Mouse (Mus musculus): ENCODE data around the gene Tnfrsf21.

Tnfrsf21 gene

DNA sequence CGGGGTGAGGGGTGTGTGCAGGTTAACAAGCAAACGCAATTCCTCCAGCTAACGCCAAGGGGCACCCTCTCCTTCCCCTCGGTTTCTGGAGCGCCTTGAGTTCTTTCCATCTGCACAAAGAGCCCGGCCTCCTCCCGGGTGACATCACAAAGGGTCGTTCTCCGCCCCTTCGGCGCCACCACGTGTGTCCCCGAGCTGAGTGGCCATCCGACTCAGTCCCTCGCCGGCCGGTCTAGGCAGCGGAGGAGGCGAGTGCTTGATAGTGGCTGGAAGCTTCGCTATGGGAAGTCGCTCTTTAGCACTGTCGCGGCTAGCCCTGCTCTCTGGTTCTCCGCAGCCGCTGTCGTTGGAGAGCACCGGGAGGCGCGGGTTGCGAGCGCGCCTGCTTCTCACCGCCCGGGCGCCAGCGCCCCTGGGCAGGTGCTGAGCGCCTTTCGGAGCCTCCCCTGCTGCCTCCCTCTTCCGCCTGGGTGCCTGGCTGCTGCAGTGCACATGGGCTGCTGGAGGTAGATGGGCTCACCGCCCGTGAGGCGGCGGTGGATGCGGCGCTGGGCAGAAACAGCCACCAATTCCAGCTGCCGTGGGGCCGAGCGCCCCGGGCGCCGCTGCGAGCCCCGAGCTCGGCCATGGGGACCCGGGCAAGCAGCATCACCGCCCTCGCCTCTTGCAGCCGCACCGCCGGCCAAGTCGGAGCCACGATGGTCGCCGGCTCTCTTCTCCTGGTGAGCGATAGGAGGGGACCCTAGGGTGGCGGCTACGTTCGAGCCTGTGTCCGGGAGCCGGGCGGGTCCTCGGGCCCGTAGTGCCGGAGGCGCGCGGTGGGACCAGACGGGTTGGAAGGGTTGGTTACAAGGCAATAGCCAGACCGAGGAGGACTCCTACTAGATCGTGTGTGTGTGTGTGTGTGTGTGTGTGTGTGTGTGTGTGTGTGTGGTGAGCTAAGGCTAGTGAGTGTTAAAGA lies at the start of gene Tnfrsf21:
Tnfrsf21 (plus strand) TSS at position 185 of the 961 bp plus-strand sequence.
- in situ Hi-C loops (cut with MboI; ENCODE audit: low sequenced_read_pairs), result no loop called here

DNA sequence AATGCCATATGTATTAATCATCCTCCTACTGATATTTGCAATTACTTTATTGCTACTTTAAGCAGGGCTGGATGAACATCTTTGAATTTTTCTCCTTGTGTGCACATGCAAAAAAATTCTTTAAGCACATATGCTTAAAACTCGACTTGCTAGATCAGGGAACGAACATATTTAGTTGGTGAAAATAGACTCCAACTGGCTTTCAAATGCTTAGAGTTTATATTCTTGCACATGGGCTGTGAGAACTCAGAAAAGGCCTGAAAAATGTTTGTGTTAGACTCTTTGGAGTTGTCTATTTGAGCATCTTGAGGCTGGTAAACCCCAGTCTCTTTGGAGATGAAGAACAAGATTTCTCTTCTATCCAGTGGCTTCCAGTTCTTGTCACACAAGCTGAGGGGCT lies 48.2 kb upstream of the Tnfrsf21 start:
- in situ Hi-C loops (cut with MboI; ENCODE audit: low sequenced_read_pairs), result no loop called here

DNA sequence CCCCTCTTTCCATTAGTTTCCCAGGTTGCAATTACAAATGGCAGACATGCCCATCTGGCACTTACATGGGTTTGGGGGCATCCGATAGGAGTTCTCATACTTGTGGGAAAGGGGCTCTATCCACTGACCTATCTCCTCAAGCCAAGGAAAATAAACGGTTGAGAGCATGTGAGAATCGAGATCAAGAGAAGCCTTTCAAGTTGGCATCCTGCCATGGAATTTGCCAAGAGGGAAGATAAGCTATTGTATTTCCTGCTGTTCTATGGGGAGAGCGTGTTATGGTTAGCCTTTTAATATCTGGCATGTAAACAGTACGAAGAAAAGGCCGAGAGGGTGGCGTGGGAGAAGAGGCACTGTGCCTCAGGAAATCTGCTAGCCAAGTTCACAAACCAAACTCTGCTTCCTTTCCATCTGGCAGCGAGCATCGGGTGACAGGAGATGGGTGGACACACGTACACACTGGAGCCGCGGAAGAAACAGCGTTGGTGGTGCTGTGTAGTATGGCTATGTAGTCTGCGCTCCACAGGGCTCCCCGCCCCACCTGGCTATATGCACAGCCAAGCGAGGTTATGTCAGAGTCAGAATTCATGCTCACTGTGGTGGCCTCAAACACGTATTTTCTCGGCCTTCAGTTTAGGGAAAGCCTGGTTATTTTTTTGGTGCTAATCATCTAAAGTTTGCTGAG lies 40.9 kb upstream of the Tnfrsf21 start:
- in situ Hi-C loops (cut with MboI; ENCODE audit: low sequenced_read_pairs), result no loop called here

DNA sequence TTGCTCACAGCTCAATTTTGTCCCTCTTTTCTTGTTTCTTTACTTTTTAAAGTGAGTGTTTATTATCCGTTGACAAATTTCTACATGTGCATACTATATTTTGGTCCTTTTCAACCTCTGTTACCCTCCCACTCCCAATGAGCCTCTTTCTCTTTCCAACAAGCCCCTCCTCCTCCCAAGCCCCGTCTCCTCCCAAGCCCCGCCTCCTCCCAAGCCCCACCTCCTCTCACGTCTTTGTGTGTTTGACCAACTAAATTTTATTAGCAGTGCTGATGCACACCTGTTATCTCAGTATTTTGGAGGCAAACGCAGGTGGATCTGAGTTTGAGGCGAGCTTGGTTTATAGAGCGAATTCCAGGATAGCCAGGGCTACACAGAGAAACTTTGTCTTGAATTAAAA lies 38.6 kb upstream of the Tnfrsf21 start:
- in situ Hi-C loops (cut with MboI; ENCODE audit: low sequenced_read_pairs), result no loop called here

DNA sequence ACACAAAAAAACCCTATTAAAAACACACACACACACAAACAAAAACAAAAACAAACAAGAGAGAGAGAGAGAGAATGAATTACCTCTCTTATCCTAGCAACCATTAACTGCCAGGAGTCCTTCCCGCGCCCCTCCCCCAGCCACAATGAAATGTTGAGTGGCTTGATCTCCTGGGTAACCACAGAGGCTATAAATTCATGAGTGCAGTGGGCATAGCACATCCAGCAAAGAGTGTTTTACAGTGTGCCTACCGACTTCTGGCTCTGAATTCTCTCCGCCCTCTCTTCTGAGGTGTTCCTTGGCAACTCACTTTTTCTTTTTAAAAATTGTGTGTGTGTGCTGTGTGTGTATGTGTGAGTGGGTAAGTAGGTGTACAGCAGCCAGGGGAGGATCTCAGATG lies 38.0 kb upstream of the Tnfrsf21 start:
- in situ Hi-C loops (cut with MboI; ENCODE audit: low sequenced_read_pairs), result no loop called here

DNA sequence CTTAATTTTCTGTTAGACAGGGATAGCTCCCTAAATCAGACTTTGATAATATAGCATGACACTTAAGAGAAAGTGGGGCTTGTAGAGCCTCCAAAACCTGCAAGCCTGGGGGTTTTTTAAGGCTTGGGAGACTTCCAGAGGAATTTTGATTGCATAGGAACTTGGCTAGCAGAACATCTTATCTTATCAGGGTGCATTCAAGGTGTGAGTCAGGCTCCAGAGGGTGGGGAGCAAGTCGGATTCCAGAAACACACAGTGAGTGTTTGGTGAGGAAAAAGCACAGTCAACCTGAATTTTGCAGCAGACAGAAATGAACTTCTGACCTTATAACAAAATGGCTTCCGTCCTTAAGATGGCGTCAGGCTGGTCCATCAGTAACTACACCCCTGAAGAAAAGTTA lies 34.5 kb upstream of the Tnfrsf21 start:
- in situ Hi-C loops (cut with MboI; ENCODE audit: low sequenced_read_pairs), result no loop called here

DNA sequence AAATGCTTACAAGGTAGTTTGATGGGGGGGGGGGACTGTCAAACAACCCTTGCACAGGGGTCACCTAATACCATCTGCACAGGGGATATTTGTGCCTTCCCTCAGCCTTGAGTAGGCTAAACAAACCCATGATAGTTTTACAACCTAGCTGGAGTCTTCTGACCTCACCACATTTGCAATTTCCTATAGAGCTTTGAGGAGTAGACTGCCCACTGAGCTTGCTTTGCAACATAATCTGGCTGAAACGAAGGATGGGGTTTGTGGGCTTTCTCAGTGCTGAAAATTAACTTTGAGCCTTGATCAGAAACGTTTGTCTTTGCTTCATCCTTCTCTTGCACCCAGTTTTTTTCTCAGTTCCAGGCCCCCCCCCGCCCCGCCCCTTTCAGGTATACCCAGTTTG lies 33.8 kb upstream of the Tnfrsf21 start:
- in situ Hi-C loops (cut with MboI; ENCODE audit: low sequenced_read_pairs), result no loop called here

DNA sequence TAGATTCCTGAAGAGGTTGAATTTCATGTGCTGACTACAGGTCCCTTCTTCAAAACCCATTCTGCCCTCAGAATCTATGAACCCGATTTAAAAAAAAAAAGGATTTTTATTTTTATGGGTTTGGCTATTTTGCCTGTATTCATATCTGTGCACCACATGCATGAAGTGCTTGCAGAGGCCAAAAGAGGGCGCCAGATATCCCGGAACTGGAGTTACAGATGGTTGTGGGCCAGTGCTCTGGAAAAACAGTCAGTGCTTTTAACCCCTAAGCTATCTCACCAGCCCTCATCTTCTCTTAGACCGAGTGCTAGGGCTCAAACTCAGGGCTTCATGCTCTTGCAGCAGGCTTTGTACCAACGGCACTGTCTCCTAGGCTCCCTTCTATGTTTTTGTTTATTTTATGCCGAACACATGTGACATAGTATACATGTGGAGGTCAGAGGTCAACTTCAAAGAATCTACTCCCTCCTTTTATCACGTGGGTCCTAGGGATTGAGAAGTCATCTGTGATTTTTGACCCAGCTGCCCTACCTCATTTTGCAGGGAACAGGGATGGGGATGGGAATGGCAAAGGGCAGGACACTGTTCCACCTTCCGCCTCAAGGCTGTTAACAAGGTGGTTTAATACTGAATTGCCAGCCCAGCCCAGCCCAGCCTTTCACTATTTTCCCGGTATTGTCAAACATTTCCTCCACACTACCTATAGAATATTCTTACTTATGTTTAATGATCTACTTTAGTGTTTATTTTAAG lies 30.3 kb upstream of the Tnfrsf21 start:
- in situ Hi-C loops (cut with MboI; ENCODE audit: low sequenced_read_pairs), result no loop called here

DNA sequence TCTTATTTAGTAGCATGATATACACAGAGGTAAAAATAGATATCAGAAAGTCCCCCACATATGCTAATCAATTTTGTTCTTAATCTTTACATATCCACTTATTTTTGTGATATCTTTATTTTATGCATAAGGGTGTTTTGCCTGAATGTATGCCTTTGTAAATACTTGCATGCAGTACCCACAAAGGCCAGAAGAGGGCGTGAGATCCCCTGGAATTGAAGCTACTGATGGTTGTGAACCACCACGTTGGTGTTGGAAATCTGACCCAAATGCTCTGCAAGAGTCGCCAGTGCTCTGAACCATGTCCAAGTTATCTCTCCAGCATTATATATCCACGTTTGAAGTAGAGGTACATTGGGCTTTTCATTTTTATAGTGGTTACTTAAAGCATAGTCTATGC lies 28.7 kb upstream of the Tnfrsf21 start:
- in situ Hi-C loops (cut with MboI; ENCODE audit: low sequenced_read_pairs), result no loop called here

DNA sequence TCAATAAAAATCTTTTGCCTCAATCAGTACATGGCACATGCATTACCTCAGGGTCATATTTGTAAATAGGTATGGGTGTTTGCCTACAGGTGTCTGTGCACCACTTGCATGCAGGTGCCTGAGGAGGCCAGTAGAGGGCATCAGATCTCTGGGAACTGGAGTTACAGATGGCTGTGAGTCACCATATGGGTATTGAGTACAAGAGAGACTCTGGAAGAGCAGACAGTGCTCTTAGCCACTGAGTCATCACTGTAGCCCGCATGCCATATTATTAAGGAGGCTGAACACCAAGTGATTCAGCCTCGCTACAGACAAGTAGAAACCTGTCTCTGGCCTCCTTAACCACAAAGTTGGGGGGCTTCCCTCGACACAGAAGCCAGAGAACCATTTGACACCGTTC lies 26.4 kb upstream of the Tnfrsf21 start:
- in situ Hi-C loops (cut with MboI; ENCODE audit: low sequenced_read_pairs), result no loop called here

DNA sequence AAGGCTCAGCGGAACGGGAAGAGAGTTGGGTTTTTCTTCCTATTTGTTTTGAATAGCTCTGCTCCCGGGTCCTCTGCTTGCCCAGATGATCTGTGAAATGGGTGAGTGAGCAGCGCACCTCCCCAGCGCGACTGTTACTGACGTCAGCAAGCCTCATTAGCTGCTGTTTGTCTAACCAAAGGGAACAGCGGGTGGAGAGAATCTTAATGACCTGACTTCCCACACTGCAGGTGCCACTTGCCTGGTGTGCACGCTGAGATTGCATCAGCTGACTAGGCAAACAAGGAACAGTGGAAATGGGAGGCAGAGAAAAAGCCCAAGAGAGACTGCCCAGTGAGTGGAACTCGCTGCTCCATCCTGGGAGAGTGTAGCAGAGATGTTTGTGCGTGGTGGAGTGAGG lies 25.2 kb upstream of the Tnfrsf21 start:
- in situ Hi-C loops (cut with MboI; ENCODE audit: low sequenced_read_pairs), result no loop called here

DNA sequence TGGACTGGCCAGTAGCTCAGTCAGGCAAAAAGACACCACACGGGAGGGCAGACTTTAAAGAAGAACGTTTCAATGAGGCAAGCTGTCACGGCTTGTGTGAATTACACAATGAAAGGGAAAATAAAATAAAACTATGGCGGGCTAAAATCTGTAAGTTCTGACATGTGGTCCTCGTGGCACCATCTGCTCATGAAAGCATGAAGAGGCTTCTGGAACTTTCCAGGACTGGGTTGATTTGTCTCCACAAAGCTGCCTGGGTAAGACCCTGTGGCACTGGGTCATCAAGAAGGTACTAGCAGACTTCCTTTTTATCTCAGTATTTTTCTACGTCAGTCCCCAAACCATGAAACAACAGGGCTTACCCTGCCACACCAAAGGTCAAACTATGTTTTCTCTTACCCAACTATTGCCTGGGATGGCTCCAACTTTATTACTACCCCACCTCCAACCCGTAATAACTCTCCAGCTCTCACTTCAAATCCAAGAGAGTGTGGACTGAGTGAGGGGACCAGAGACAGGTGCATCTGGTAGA lies 16.8 kb upstream of the Tnfrsf21 start:
- in situ Hi-C loops (cut with MboI; ENCODE audit: low sequenced_read_pairs), result no loop called here

DNA sequence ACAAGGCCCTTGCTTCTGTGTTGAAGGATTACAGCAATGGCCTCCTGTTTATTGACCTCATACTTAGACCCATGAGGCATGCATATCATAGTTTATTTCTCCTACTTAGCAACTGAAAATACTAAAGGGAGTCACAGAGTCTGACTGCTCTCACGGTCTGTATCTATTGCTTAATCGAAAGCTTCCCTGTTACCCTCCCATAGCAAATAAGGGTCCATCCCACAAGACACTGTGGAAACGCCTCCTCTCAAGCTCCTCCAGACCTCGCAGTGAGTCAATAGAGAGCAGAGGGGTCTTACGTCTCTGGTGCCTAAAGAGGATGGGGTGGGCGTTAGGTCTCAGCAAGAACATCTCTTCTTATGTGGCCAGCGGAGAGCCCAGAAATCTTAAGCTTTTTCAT lies 15.8 kb upstream of the Tnfrsf21 start:
- in situ Hi-C loops (cut with MboI; ENCODE audit: low sequenced_read_pairs), result no loop called here

DNA sequence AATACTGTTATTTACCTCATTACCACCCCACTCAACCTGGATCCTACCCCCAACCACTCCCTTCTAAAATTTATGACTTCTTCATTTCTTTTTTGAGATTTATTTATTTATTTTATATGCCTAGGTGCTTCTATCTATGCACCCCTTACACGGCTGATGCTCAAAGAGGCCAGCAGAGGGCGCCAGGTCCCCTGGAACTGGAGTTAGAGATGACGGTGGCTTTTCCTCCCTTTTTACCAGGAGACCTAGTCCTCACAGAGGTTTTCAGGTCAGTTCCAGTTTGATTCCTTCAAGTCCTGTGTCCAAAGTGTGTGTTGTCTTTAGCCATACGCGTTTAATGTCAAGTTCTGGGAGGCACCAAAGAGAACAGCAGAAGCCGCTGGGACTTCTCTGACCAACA lies 3.6 kb upstream of the Tnfrsf21 start:
- in situ Hi-C loops (cut with MboI; ENCODE audit: low sequenced_read_pairs), result no loop called here

DNA sequence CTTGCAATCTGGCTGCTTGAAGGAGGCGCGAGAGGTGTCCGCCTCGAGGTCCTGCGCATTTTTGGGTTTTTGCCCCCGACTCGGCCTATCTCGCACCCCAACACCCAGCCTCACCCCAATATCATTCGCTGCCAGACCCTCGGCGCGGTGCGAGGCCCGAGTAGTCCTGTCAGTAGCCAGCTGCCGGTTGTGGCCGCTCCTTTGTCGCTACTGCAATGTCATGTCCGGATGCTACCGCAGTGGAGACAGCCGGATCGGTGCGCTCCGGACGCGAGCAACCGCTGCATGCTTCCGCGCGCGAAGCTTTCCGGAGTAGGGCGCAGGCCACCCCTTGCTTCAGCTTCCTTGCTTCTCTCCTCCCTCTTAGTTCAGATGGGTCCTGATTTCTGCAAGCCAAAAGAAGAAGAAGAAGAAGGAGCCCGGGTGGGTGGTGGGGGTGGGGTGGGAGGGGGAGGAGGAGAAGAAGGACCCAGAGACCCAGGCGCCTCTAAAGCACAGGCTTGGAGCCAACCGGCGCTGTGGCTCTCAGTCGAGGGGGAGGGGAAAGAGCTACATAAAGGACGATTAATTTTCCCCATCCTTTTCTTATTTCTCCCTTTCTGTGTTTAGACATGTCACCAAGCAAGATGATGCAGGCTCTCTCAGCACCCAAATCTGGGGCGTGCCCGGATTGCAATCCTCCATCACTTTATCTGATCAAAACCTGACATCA lies 1.1 kb downstream of the Tnfrsf21 start:
- in situ Hi-C loops (cut with MboI; ENCODE audit: low sequenced_read_pairs), result no loop called here

DNA sequence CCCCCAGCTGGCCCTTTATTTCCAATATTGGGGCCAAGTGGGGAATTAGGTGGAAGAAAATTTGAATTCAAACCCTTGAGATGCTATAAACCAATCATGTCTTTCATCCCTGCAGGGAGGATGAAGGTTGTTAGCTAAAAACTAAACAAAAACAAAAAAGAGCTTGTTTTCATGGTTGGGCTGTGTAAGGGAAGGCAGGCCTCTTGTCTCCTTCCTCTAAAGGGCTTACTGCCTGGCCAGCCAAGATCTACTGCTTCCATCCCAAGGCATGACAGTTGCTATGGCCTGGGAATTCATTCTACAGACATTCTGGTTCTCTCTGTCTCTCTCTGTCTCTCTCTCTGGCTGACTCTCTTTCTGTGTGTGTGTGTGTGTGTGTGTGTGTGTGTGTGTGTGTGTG lies 1.7 kb downstream of the Tnfrsf21 start:
- in situ Hi-C loops (cut with MboI; ENCODE audit: low sequenced_read_pairs), result no loop called here

DNA sequence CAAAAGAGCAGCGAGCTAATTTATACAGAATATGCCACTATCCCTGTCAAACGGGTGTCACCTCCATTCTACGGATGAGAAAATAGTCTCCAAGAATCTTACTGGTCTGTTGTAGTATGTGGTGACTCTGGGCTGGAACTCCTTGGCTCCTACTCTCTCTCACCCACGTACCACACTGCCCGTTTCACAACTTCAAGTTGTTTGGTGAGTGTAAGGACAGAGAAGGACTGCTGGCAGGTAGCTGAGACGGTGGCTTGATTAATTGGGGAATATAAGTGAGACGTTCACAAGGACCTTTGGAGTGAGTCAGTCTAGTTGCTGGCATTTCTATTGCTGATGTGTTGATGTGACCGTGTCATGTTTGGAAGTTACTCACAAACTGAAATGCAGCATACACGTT lies 3.3 kb downstream of the Tnfrsf21 start:
- in situ Hi-C loops (cut with MboI; ENCODE audit: low sequenced_read_pairs), result no loop called here

DNA sequence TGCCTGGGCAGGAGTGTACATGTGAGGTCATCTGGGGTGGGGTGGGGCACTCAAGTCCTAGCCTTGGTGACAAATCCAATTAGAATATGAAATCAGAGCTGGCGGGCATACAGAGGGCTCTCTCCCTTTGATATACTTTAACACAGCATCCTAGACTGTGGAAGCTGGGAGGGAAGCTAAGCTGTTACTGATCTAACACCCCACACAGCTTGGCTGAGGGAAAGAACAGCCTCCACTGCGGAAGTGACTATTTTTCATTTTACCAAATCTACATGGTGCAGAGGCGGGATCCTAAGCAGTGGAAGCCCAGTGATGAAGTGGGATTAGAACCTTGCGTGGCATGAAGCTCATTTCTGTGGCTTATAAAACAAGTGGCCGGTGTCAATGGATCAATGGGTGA lies 4.7 kb downstream of the Tnfrsf21 start:
- in situ Hi-C loops (cut with MboI; ENCODE audit: low sequenced_read_pairs), result no loop called here

DNA sequence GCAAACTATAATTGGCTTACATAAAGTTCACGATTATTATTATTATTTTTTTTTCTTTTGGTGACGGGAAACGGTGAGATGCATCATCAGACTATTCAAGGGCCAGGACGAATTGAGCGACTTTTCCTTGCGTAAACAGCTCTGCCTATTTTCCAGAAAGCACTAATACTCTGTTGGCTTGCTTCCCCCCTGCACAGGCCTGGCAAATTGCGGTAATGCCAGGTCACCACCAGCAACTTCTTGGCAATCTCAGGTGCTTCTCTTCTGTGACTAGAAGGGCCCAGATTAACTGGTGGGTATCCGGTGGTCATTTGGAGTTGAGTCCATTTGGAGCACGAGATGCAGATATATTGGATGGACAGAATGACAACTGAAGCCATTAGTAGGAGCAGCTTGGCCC lies 5.7 kb downstream of the Tnfrsf21 start:
- in situ Hi-C loops (cut with MboI; ENCODE audit: low sequenced_read_pairs), result no loop called here

DNA sequence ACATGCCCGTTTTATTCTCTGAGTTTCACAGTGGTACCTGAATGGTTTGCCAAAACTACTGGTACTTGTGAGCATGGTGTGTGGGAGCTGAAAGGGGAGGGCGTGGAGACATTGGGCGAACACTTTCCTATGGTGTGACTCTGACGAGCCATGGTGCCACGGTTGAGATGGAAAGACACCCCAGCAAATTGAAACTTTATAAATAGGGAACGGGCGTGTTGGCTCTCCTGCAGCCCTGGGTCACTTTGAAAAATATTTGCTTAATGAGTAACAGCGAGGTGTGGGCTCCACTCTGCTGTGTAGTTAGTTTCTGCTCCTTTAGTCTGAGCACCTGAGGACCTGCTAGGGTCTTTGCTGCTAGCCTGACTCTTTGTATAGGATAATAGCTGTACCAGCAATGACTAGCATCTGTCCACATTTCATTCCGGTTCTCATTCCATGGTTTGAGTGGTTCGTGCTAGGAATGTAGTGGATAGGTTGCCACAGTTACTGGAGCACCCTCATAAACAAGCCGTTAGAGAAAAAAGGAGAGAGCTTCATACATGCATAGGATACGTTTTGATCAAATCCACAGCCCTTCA lies 7.4 kb downstream of the Tnfrsf21 start:
- in situ Hi-C loops (cut with MboI; ENCODE audit: low sequenced_read_pairs), result no loop called here
